Mouse (Mus musculus) testis, postnatal 14 days (tissue): ENCODE measurements around the gene Cdc25a.
A peak's percentile ranks its signal among the peaks of the same experiment; 100 is the strongest.

Source experiments
- DNase-seq: peaks from one replicate; pipeline ENCODE4 v3.0.0; 2021; ENCODE audit warnings: low spot score

Gene Cdc25a

GRCm38 (mm10) chr9:109874797-109875691 is at the start of gene Cdc25a:
Gene Cdc25a (plus strand): TSS chr9:109875579.
- peak; percentile 99 for DNase-seq

DNA sequence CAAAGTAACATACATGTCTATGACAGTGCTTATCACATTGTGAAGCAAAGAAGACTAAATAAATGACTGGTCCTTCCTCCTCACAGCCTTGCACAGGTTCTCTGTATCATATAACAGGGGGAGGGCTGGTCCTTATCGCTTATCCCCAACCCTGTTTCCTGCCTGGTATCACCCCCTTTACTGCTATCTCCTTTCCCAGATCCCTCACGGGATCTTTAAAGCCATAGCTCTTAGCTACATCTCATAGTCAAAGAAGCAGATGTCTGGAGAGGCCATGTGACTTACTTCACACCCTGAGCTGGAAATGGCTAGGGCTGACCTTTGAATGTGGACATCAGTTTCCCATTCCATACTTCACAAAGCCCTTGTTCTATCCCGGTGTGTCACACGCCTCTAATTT is 49.6 kb upstream of the Cdc25a start:
- DNase-seq, result no peak

GRCm38 (mm10) chr9:109826181-109826580 is 49.2 kb upstream of the Cdc25a start:
- no peak for DNase-seq

DNA sequence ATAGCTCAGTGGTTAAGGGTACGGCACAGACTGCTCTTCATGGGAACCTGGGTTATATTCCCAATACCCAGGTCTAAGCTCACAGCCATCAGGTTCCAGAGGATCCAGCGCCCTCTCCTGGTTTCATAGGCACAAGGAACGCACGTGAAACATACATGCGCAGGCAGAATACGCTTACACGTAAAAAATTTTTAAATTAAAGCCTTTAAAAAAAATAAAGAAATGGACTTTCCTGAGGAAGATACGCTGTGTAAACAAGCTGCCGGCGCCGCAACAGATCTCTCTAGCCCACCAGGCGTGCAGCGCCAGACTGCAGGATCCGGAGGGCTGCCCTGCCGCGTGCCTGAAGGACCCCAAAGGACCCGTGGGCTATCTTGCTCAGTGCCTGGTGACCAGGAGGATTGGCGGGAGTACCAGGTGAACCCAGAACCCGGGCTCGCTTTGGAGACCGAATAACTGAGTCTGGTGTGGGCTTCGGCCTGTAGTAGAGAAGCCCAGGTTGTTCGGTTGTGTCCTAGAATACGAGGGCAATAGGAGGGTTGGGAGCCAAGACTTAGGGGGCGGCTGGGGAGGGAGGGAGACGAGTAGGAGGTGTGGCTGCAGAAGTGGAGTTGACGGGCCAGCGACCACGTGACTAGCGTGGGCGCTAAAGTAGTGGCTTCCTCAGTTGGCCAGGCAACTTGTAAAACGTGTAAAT is 42.8 kb upstream of the Cdc25a start, which contains the start of gene Nme6:
Gene Nme6, plus strand, starts transcription at position 359 of the 697 bp plus-strand sequence.
- peak; percentile 86 for DNase-seq

DNA sequence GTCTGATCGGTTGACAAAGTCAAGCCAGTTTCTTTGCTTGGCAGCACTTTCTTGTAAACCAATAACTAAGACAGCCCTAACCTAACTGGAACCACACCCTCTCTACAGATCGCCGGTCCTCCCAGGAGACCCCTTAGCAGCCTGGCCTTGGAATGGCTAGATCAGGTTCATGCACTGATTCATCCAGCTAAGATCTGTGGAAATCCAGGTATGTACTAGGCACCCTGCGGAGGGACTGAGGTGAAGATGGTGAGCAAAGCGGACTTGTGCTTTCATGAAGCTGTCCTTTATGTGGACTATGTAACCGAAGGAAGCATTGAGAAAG is 42.3 kb upstream of the Cdc25a start:
- no peak for DNase-seq

- DNase-seq, result peak; percentile 40
Observed at GRCm38 (mm10) chr9:109849312-109849758, 26.0 kb upstream of the Cdc25a start, which contains the start of gene Camp. Gene Camp (minus strand): TSS chr9:109849617.

- DNase-seq, result no peak
Observed at GRCm38 (mm10) chr9:109850099-109850498, 25.3 kb upstream of the Cdc25a start.

DNA sequence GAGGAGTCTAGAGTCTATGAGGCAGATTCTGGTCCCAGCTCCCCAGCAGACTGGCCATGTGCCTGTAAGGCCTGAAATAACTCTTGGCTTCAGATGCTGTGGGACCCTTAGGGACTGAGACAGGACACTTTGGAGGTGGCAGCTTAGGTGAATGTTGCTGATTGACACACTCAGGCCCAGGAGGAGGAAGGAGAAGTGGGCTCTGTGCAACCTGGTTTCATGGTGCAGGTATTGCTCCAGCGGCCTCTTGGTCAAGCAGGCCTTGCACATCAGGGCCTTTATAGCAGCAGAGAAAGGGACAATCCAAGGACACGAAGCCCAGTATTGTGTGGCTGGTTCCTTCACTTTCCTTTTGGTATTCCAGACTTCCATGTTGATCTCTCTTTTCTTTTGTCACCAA is 21.0 kb upstream of the Cdc25a start:
- no peak for DNase-seq

DNA sequence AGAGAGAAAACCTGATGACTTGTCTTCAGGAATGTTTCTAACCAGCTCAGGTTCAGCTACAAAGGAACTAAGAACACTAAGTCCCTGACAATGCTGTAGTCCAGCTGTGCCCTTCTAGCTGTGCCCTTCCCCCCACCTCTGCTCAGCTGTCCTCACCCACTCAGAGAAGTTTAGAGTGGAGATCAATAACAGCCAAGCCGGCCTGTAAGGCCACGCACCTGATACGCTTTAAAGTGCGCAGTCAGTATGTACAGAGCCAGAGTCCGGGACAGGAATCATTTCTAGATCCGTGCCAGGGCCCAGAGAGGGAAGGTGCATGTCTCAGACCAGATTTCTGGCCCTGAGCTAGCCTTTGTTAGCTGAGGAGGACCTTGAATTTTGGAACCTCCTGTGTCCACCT is 19.4 kb upstream of the Cdc25a start:
- DNase-seq, result no peak

- DNase-seq, result peak; percentile 82
Observed at GRCm38 (mm10) chr9:109862397-109863044, 12.9 kb upstream of the Cdc25a start.

- DNase-seq, result no peak
Observed at GRCm38 (mm10) chr9:109863085-109863484, 12.3 kb upstream of the Cdc25a start.

GRCm38 (mm10) chr9:109866218-109866617 is 9.2 kb upstream of the Cdc25a start:
- no peak for DNase-seq

- no peak for DNase-seq
Observed at GRCm38 (mm10) chr9:109870983-109871572, 4.3 kb upstream of the Cdc25a start.

GRCm38 (mm10) chr9:109875695-109876601 is 569 bp downstream of the Cdc25a start:
- no peak for DNase-seq

DNA sequence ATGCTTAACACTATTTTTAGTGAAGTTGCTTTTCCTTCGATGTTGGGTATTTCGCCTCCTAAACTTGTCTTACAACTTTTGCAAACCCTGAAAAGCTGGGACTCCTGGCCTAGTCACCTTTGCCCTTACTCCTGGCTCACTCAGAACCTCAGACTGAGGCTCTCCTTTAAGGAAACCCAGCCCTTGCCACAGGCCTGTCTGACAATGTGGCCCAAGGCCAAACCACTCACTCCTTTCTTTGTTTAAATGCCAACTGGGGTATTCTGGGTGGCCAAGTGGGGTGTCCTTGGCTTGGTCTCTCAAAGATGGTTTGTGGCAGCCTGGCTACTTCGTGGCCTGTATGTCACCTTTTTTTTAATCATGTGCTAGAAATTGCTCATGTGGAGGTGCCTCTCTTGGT is 1.4 kb downstream of the Cdc25a start:
- DNase-seq, result no peak

GRCm38 (mm10) chr9:109877666-109878065 is 2.3 kb downstream of the Cdc25a start:
- DNase-seq, result no peak

DNA sequence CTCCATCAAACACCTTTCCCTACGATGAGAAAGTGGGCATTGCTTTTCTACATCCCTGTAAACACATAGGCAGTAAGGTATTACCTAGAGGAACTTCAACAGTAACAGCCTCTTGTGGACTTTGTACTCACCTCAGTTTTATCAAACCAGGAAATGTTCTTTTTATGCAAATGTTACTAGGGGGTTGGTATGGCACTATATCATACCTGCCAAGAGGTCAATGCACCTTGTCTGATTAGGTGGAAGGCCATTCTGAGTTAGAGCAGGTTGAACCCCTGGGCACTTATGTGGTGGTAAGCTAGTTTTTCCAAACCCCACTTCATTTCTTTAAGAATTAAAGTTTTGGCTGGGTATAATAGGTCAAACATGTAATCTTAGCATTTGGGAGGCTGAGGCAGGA is 3.9 kb downstream of the Cdc25a start:
- DNase-seq, result no peak

GRCm38 (mm10) chr9:109886259-109886658 is 10.9 kb downstream of the Cdc25a start:
- DNase-seq, result peak; percentile 27

- DNase-seq, result no peak
Observed at GRCm38 (mm10) chr9:109887321-109887720, 11.9 kb downstream of the Cdc25a start.

DNA sequence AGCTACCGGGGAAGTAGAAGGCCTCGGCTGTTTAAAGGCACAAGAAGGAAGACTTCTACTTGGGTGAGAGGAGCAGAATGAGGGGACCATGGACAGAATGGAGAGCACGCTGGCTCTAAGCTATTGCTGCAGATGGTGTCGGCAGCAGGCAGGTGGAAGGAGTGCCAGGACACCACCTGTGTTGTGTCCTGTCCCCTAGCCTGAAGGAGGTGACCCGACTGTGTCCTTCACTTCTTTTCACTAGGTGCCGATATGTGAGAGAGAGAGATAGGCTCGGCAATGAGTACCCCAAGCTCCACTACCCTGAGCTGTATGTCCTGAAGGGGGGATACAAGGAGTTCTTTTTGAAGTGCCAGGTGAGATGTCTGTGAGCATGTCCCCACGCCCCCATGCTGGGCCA is 16.1 kb downstream of the Cdc25a start:
- DNase-seq, result no peak

- DNase-seq, result peak; percentile 54
Observed at GRCm38 (mm10) chr9:109892651-109893250, 17.4 kb downstream of the Cdc25a start.
